Mouse (Mus musculus): ENCODE measurements around the gene Mtr. TPM values are rescaled to one million over a fixed set of nuclear protein-coding genes. Genes with fewer than 3 reads are reported as not detected.

The Mtr gene
- 9.8 and 11.0 TPM in 2 replicates for polyA plus RNA-seq (2012; rRNA removed)

- H3K36me3 ChIP-seq (ENCODE audit: control insufficient read depth, insufficient read depth, low read length), result no peaks in the 10 kb centered on the region
- H3K4me1 ChIP-seq (ENCODE audit: control insufficient read depth, insufficient read depth, low read length), result no peaks in the 10 kb centered on the region
- H3K27me3 ChIP-seq (ENCODE audit: control insufficient read depth, insufficient read depth, low read length), result no peaks in the 10 kb centered on the region
- TF ChIP-seq CTCF (IDR thresholded peaks at IDR 0.05; ENCODE audit: control insufficient read depth, insufficient read depth, insufficient replicate concordance, low read depth, low read length), result no peak
- TF ChIP-seq POLR2A (IDR thresholded peaks at IDR 0.05; ENCODE audit: control insufficient read depth, low read depth, low read length), result peak; percentile 98
- peak within 1 kb of the TSS; percentile 85 for H3K4me3 ChIP-seq (ENCODE audit: control insufficient read depth, low read depth, low read length)
- H3K27ac ChIP-seq (ENCODE audit: control insufficient read depth, insufficient read depth, low read depth, low read length), result peak within 1 kb of the TSS; percentile 82
These were observed at the start of gene Mtr for GRCm38 (mm10) chr13:12257391-12258380. Mtr (minus strand) TSS chr13:12258113.

GRCm38 (mm10) chr13:12307286-12307685 lies 49.4 kb upstream of the Mtr start:
- H3K4me1 ChIP-seq (ENCODE audit: control insufficient read depth, insufficient read depth, low read length), result no peaks in the 10 kb centered on the region
- TF ChIP-seq POLR2A (IDR thresholded peaks at IDR 0.05; ENCODE audit: control insufficient read depth, low read depth, low read length) (no peak), CTCF (IDR thresholded peaks at IDR 0.05; ENCODE audit: control insufficient read depth, insufficient read depth, insufficient replicate concordance, low read depth, low read length) (no peak)
- no peak overlapping the region for H3K27ac ChIP-seq (ENCODE audit: control insufficient read depth, insufficient read depth, low read depth, low read length)

GRCm38 (mm10) chr13:12305540-12305939 lies 47.6 kb upstream of the Mtr start:
- H3K36me3 ChIP-seq (ENCODE audit: control insufficient read depth, insufficient read depth, low read length), result no peaks in the 10 kb centered on the region
- TF ChIP-seq POLR2A (IDR thresholded peaks at IDR 0.05; ENCODE audit: control insufficient read depth, low read depth, low read length) (no peak), CTCF (IDR thresholded peaks at IDR 0.05; ENCODE audit: control insufficient read depth, insufficient read depth, insufficient replicate concordance, low read depth, low read length) (no peak)
- H3K27me3 ChIP-seq (ENCODE audit: control insufficient read depth, insufficient read depth, low read length), result no peaks in the 10 kb centered on the region
- no peak overlapping the region for H3K27ac ChIP-seq (ENCODE audit: control insufficient read depth, insufficient read depth, low read depth, low read length)
- H3K4me1 ChIP-seq (ENCODE audit: control insufficient read depth, insufficient read depth, low read length), result no peaks in the 10 kb centered on the region
- no peak overlapping the region for H3K4me3 ChIP-seq (ENCODE audit: control insufficient read depth, low read depth, low read length)

More at GRCm38 (mm10) chr13:12307286-12307685, 49.4 kb upstream of the Mtr start:
- Histone ChIP-seq H3K4me3 (ENCODE audit: control insufficient read depth, low read depth, low read length) (no peak overlapping the region), H3K27me3 (ENCODE audit: control insufficient read depth, insufficient read depth, low read length) (no peaks in the 10 kb centered on the region), H3K36me3 (ENCODE audit: control insufficient read depth, insufficient read depth, low read length) (no peaks in the 10 kb centered on the region)

- no peaks in the 10 kb centered on the region for H3K36me3 ChIP-seq (ENCODE audit: control insufficient read depth, insufficient read depth, low read length)
- no peak overlapping the region for H3K27ac ChIP-seq (ENCODE audit: control insufficient read depth, insufficient read depth, low read depth, low read length)
- H3K4me3 ChIP-seq (ENCODE audit: control insufficient read depth, low read depth, low read length), result no peak overlapping the region
- H3K4me1 ChIP-seq (ENCODE audit: control insufficient read depth, insufficient read depth, low read length), result no peaks in the 10 kb centered on the region
- no peaks in the 10 kb centered on the region for H3K27me3 ChIP-seq (ENCODE audit: control insufficient read depth, insufficient read depth, low read length)
- TF ChIP-seq POLR2A (IDR thresholded peaks at IDR 0.05; ENCODE audit: control insufficient read depth, low read depth, low read length) (no peak), CTCF (IDR thresholded peaks at IDR 0.05; ENCODE audit: control insufficient read depth, insufficient read depth, insufficient replicate concordance, low read depth, low read length) (no peak)
These were observed 47.1 kb upstream of the Mtr start for GRCm38 (mm10) chr13:12304991-12305390.

GRCm38 (mm10) chr13:12297777-12298176 lies 39.9 kb upstream of the Mtr start:
- Histone ChIP-seq H3K27me3 (ENCODE audit: control insufficient read depth, insufficient read depth, low read length) (no peaks in the 10 kb centered on the region), H3K36me3 (ENCODE audit: control insufficient read depth, insufficient read depth, low read length) (no peaks in the 10 kb centered on the region), H3K27ac (ENCODE audit: control insufficient read depth, insufficient read depth, low read depth, low read length) (no peak overlapping the region), H3K4me3 (ENCODE audit: control insufficient read depth, low read depth, low read length) (no peak overlapping the region), H3K4me1 (ENCODE audit: control insufficient read depth, insufficient read depth, low read length) (no peaks in the 10 kb centered on the region)
- TF ChIP-seq CTCF (IDR thresholded peaks at IDR 0.05; ENCODE audit: control insufficient read depth, insufficient read depth, insufficient replicate concordance, low read depth, low read length), result no peak
- TF ChIP-seq POLR2A (IDR thresholded peaks at IDR 0.05; ENCODE audit: control insufficient read depth, low read depth, low read length), result no peak

GRCm38 (mm10) chr13:12296701-12297100 lies 38.8 kb upstream of the Mtr start:
- Histone ChIP-seq H3K27me3 (ENCODE audit: control insufficient read depth, insufficient read depth, low read length) (no peaks in the 10 kb centered on the region), H3K27ac (ENCODE audit: control insufficient read depth, insufficient read depth, low read depth, low read length) (no peak overlapping the region), H3K4me1 (ENCODE audit: control insufficient read depth, insufficient read depth, low read length) (no peaks in the 10 kb centered on the region), H3K36me3 (ENCODE audit: control insufficient read depth, insufficient read depth, low read length) (no peaks in the 10 kb centered on the region), H3K4me3 (ENCODE audit: control insufficient read depth, low read depth, low read length) (no peak overlapping the region)
- TF ChIP-seq POLR2A (IDR thresholded peaks at IDR 0.05; ENCODE audit: control insufficient read depth, low read depth, low read length) (no peak), CTCF (IDR thresholded peaks at IDR 0.05; ENCODE audit: control insufficient read depth, insufficient read depth, insufficient replicate concordance, low read depth, low read length) (no peak)

- no peaks in the 10 kb centered on the region for H3K4me1 ChIP-seq (ENCODE audit: control insufficient read depth, insufficient read depth, low read length)
- H3K36me3 ChIP-seq (ENCODE audit: control insufficient read depth, insufficient read depth, low read length), result no peaks in the 10 kb centered on the region
- no peaks in the 10 kb centered on the region for H3K27me3 ChIP-seq (ENCODE audit: control insufficient read depth, insufficient read depth, low read length)
- TF ChIP-seq POLR2A (IDR thresholded peaks at IDR 0.05; ENCODE audit: control insufficient read depth, low read depth, low read length) (no peak), CTCF (IDR thresholded peaks at IDR 0.05; ENCODE audit: control insufficient read depth, insufficient read depth, insufficient replicate concordance, low read depth, low read length) (no peak)
- H3K27ac ChIP-seq (ENCODE audit: control insufficient read depth, insufficient read depth, low read depth, low read length), result no peak overlapping the region
- no peak overlapping the region for H3K4me3 ChIP-seq (ENCODE audit: control insufficient read depth, low read depth, low read length)
These were observed 35.9 kb upstream of the Mtr start for GRCm38 (mm10) chr13:12293810-12294209.

Data from testis, adult 2 months (tissue).